9 mouse cellular contexts compared by ENCODE assay signal in genomic region chr8:128030335-128031280, GRCm38 (mm10).
DNase-seq lines count a peak whose midpoint lies in the region; ATAC-seq and TF ChIP-seq lines count a peak whose summit lies in the region.
"Had no signal": no experiment of that assay in that cellular context is flagged by ENCODE, and none has a peak within 500 bp of the region (broad histone marks: within the 10 kb centered on the region; RNA-seq: fewer than 3 reads in every experiment).

No protein-coding gene starts in this region.

- no peak for TF ChIP-seq CTCF in brain, embryonic 14.5 days (IDR thresholded peaks at IDR 0.05; ENCODE audit: borderline replicate concordance, extremely low read depth, insufficient read depth, insufficient read length)
- TF ChIP-seq CTCF in hindbrain, postnatal 0 days (IDR thresholded peaks at IDR 0.05; ENCODE audit: low read depth): no peak
- TF ChIP-seq CTCF in midbrain, postnatal 0 days (IDR thresholded peaks at IDR 0.05): no peak

- TF ChIP-seq POLR2A in brain, embryonic 14.5 days (IDR thresholded peaks at IDR 0.05; ENCODE audit: borderline replicate concordance, extremely low read depth, insufficient read depth, insufficient read length, poor library complexity, severe bottlenecking): no peak

- H3K4me2 ChIP-seq in hindbrain, embryonic 13.5 days: no peak overlapping the region
- H3K4me2 ChIP-seq in hindbrain, embryonic 11.5 days (replicated peaks; ENCODE audit: low read depth, low read length): no peak overlapping the region
- H3K4me2 ChIP-seq in hindbrain, postnatal 0 days (ENCODE audit: low read depth, low read length): no peak overlapping the region
- H3K4me2 ChIP-seq in midbrain, postnatal 0 days (ENCODE audit: low read depth, low read length, poor library complexity, severe bottlenecking): no peak overlapping the region

- H3K27me3 ChIP-seq in hindbrain, embryonic 13.5 days: no peaks in the 10 kb centered on the region
- H3K27me3 ChIP-seq in hindbrain, embryonic 11.5 days (ENCODE audit: control insufficient read depth, insufficient read depth, low read length): no peaks in the 10 kb centered on the region
- H3K27me3 ChIP-seq in hindbrain, postnatal 0 days (ENCODE audit: insufficient read depth, low read length): no peaks in the 10 kb centered on the region
- H3K27me3 ChIP-seq in midbrain, postnatal 0 days (ENCODE audit: insufficient read depth, low read length): no peaks in the 10 kb centered on the region

- 68% methylated on average over 24 of the region's 24 CpGs for WGBS in hindbrain, embryonic 13.5 days
- WGBS in hindbrain, embryonic 11.5 days: 83% methylated on average over 24 of the region's 24 CpGs
- 69% methylated on average over 24 of the region's 24 CpGs for WGBS in hindbrain, postnatal 0 days
- WGBS in midbrain, postnatal 0 days: 63% methylated on average over 24 of the region's 24 CpGs

- no peak for DNase-seq in hindbrain, embryonic 11.5 days (ENCODE audit: low spot score)
- peak; percentile 54 for DNase-seq in brain, embryonic 14.5 days (ENCODE audit: low read depth)
- DNase-seq in hindbrain, postnatal 0 days (ENCODE audit: low spot score): peak; percentile 9
- DNase-seq in midbrain, postnatal 0 days (ENCODE audit: low spot score): no peak
- no peak for DNase-seq in gastrocnemius, adult 18-20 months (ENCODE audit: low spot score)
- no peak for DNase-seq in adipocyte (ENCODE audit: low spot score)
- DNase-seq in kidney, postnatal 10 days: no peak
- DNase-seq: liver had no signal

- no peak overlapping the region for H3K4me3 ChIP-seq in hindbrain, embryonic 13.5 days
- H3K4me3 ChIP-seq in hindbrain, embryonic 11.5 days (ENCODE audit: low read depth, low read length): no peak overlapping the region
- H3K4me3 ChIP-seq in hindbrain, postnatal 0 days (ENCODE audit: low read length): no peak overlapping the region
- H3K4me3 ChIP-seq in midbrain, postnatal 0 days (ENCODE audit: low read depth, low read length): no peak overlapping the region

- no peak for ATAC-seq in hindbrain, embryonic 13.5 days (ENCODE audit: low FRiP score)
- no peak for ATAC-seq in hindbrain, embryonic 11.5 days (ENCODE audit: low FRiP score)
- no peak for ATAC-seq in hindbrain, postnatal 0 days
- no peak for ATAC-seq in midbrain, postnatal 0 days (ENCODE audit: low FRiP score)

- H3K9me3 ChIP-seq in hindbrain, embryonic 13.5 days: no peaks in the 10 kb centered on the region
- no peaks in the 10 kb centered on the region for H3K9me3 ChIP-seq in hindbrain, embryonic 11.5 days (ENCODE audit: control insufficient read depth, low read length)
- H3K9me3 ChIP-seq in hindbrain, postnatal 0 days (ENCODE audit: low read length): no peaks in the 10 kb centered on the region
- H3K9me3 ChIP-seq in midbrain, postnatal 0 days (ENCODE audit: low read length): no peaks in the 10 kb centered on the region

- no peaks in the 10 kb centered on the region for H3K36me3 ChIP-seq in hindbrain, embryonic 13.5 days
- H3K36me3 ChIP-seq in hindbrain, embryonic 11.5 days (ENCODE audit: control insufficient read depth, insufficient read depth, low read length): no peaks in the 10 kb centered on the region
- no peaks in the 10 kb centered on the region for H3K36me3 ChIP-seq in hindbrain, postnatal 0 days (ENCODE audit: insufficient read depth, low read length)
- no peaks in the 10 kb centered on the region for H3K36me3 ChIP-seq in midbrain, postnatal 0 days (ENCODE audit: insufficient read depth, low read length)

- peaks cover 12% of the 10 kb centered on the region for H3K4me1 ChIP-seq in hindbrain, embryonic 13.5 days (replicated peaks)
- H3K4me1 ChIP-seq in hindbrain, embryonic 11.5 days (replicated peaks; ENCODE audit: control insufficient read depth, insufficient read depth, low read length): no peaks in the 10 kb centered on the region
- 0 out of 2 replicates have a peak, but pooled peaks cover 2% of the 10 kb centered on the region for H3K4me1 ChIP-seq in hindbrain, postnatal 0 days (ENCODE audit: insufficient read depth, low read length)
- H3K4me1 ChIP-seq in midbrain, postnatal 0 days (ENCODE audit: insufficient read depth, low read length): no peaks in the 10 kb centered on the region

- H3K27ac ChIP-seq in hindbrain, embryonic 13.5 days: peak overlapping the region; percentile 81
- no peak overlapping the region for H3K27ac ChIP-seq in hindbrain, embryonic 11.5 days (ENCODE audit: low read depth, low read length)
- no peak overlapping the region for H3K27ac ChIP-seq in hindbrain, postnatal 0 days
- H3K27ac ChIP-seq in midbrain, postnatal 0 days (ENCODE audit: low read depth, low read length): peak overlapping the region; percentile 32; the same call in 1 of the 2 replicates

- H3K9ac ChIP-seq in hindbrain, embryonic 13.5 days: no peak overlapping the region
- no peak overlapping the region for H3K9ac ChIP-seq in hindbrain, embryonic 11.5 days (ENCODE audit: low read depth, low read length)
- no peak overlapping the region for H3K9ac ChIP-seq in hindbrain, postnatal 0 days (replicated peaks; ENCODE audit: low read length)
- H3K9ac ChIP-seq in midbrain, postnatal 0 days (replicated peaks; ENCODE audit: low read length, poor library complexity, severe bottlenecking): no peak overlapping the region

Comparison
In these comparisons a context has a peak if more than half of its experiments do, and no peak if none do; other contexts are left out.
1. H3K27ac ChIP-seq: peak in hindbrain, embryonic 13.5 days (single experiment) and midbrain, postnatal 0 days (single experiment); none in hindbrain, embryonic 11.5 days (single experiment) and hindbrain, postnatal 0 days (single experiment).
2. DNase-seq: peak in brain, embryonic 14.5 days (single experiment) and hindbrain, postnatal 0 days (single experiment); none in hindbrain, embryonic 11.5 days (single experiment), midbrain, postnatal 0 days (single experiment), gastrocnemius, adult 18-20 months (single experiment), adipocyte (single experiment) and kidney, postnatal 10 days (single experiment).